Mouse (Mus musculus) heart, embryonic 16.5 days (tissue): ENCODE measurements around the gene Ehd4. TPM values are rescaled to one million over a fixed set of nuclear protein-coding genes. Genes with fewer than 3 reads are reported as not detected.

Experiments
- ATAC-seq: fragments of 200-750 bp; cut with Nextera tagmentation; replicated peaks from 2 replicates; pipeline ENCODE4 v1.8.0; 2017; ENCODE audit warnings: moderate number of reproducible peaks; ENCODE audit not compliant: insufficient read depth, low FRiP score; ENCODE audit errors: extremely low read depth
- H3K27ac ChIP-seq: fragments of 300-500 bp; sonication (generic); 2 replicates; pipeline ENCODE4 v1.5.1; 2014; ENCODE audit warnings: mild to moderate bottlenecking, low read length, control low read depth, moderate library complexity
- H3K27me3 ChIP-seq: fragments of 300-500 bp; sonication (generic); 2 replicates; pipeline ENCODE4 v1.6.1; 2014; ENCODE audit warnings: low read length, mixed read lengths; ENCODE audit not compliant: control insufficient read depth, insufficient read depth
- H3K36me3 ChIP-seq: fragments of 300-500 bp; sonication (generic); 2 replicates; pipeline ENCODE4 v1.6.1; 2014; ENCODE audit not compliant: control insufficient read depth, insufficient read depth
- H3K4me1 ChIP-seq: fragments of 300-500 bp; sonication (generic); 2 replicates; pipeline ENCODE4 v1.6.1; 2014; ENCODE audit warnings: low read length, mixed read lengths; ENCODE audit not compliant: control insufficient read depth, insufficient read depth
- H3K4me2 ChIP-seq: fragments of 300-500 bp; sonication (generic); 2 replicates; pipeline ENCODE4 v1.6.1; 2014; ENCODE audit warnings: low read depth, mild to moderate bottlenecking, control low read depth, low read length
- H3K4me3 ChIP-seq: fragments of 300-500 bp; sonication (generic); 2 replicates; pipeline ENCODE4 v1.5.1; 2014; ENCODE audit warnings: mild to moderate bottlenecking, control low read depth, low read length
- H3K9ac ChIP-seq: fragments of 300-500 bp; sonication (generic); 2 replicates; pipeline ENCODE4 v1.6.1; 2014; ENCODE audit warnings: low read length, control low read depth
- H3K9me3 ChIP-seq: fragments of 300-500 bp; sonication (generic); replicated peaks from 2 replicates; pipeline ENCODE4 v1.6.1; 2016; ENCODE audit warnings: low read length; ENCODE audit not compliant: control insufficient read depth
- WGBS: fragments of 180-500 bp; shearing (Covaris S2); extraction: QIAGEN DNeasy Blood & Tissue Kit; methylation state at CpG from one replicate; pipeline ENCODE4 v1.1.7; 2014; 5-methylcytosine and 5-hydroxymethylcytosine counted together
- polyA plus RNA-seq: library from polyadenylated mRNA; unstranded; fragments of >200 nt; fragmentation: Nextera tagmentation; extraction: Ambion mirVana; gene quantifications from 2 replicates; pipeline ENCODE4 v1.2.1, GENCODE M21; 2015

Ehd4 gene
- polyA plus RNA-seq, result 163 and 195 TPM in 2 replicates

DNA sequence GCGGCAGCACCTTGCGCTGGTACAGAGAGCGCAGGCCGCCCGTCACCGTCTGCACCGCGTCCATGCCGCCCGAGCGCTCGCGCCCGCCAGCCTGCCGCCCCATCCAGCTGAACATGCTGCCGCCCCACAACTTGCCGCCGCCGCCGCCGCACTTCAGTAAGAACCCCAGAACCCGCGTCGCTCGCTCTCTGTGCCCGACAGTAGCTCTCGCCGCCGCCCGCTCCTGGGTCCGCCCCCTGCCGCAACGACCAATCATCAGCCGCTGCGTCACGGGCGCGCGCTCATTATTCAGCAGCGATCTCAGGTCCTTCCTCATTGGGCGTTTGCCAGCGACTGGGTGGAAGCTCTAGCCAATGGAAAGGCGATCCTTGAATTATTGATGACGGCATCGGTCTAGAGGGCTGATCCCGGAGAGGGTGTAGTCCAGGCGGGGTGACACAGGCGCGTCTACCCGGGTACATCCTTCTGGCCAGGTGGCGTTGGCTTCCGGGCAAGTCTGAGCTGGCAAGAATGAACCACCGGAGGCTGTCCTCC, at the start of gene Ehd4:
Gene Ehd4 (minus strand): TSS at position 246 of the 534 bp plus-strand sequence.
- H3K4me2 ChIP-seq, result peak within 1 kb of the TSS; percentile 90
- no peaks in the 10 kb centered on the region for H3K27me3 ChIP-seq
- peak within 1 kb of the TSS; percentile 88 for H3K27ac ChIP-seq
- under 1% methylated on average over 53 of the region's 53 CpGs for WGBS
- peaks cover 8% of the 10 kb centered on the region; the same call in 1 of the 2 replicates for H3K36me3 ChIP-seq
- H3K9me3 ChIP-seq, result peaks cover 3% of the 10 kb centered on the region; the same call in 1 of the 2 replicates
- ATAC-seq, result peak; percentile 96
- peaks cover 22% of the 10 kb centered on the region for H3K4me1 ChIP-seq
- H3K9ac ChIP-seq, result peak within 1 kb of the TSS; percentile 93
- peak within 1 kb of the TSS; percentile 88 for H3K4me3 ChIP-seq

DNA sequence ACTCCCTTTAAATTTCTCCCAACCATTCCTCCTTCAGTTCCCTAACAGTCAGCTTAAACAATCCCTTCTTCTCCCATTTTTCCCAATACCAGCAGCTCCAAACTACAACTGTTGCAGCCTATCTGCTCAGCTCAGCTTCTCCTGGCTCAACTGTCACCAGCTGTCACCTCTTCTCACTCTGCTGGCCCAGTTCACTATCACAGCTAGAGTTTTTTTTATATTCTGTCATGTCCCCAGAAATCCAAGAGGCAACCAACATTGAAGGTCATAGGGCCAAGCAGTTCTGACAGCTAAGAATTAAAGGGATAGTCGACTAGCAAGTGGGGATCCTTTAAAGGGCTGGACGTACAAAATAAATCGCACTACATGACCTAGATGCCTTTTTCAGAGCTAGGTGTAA, 49.3 kb upstream of the Ehd4 start:
- H3K36me3 ChIP-seq, result no peaks in the 10 kb centered on the region
- H3K9me3 ChIP-seq, result no peaks in the 10 kb centered on the region
- H3K27ac ChIP-seq, result no peak overlapping the region
- WGBS, result 47% methylated on average over 3 of the region's 3 CpGs
- no peak overlapping the region for H3K4me3 ChIP-seq
- no peak overlapping the region for H3K9ac ChIP-seq
- H3K4me1 ChIP-seq, result no peaks in the 10 kb centered on the region; the same call in 1 of the 2 replicates
- ATAC-seq, result no peak; the same call in 1 of the 2 replicates
- no peaks in the 10 kb centered on the region for H3K27me3 ChIP-seq
- no peak overlapping the region for H3K4me2 ChIP-seq

DNA sequence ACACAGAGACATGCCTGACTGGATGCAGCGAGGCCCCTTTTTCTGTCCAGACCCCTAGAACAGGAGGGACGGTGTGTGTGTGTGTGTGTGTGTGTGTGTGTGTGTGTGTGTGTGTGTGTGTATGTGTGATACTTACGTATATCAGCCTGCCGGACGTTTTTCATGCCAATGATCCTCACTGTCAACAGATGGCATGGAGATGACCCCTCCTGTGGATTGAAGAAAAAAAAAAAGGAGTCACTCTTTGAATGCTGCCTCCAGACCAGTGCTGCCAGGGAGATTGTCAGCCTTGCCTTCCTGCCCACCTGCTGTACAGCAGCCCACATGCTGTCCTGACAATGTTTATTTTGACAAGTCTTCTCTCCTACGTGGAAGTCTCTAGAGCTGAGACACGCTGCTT, 45.7 kb upstream of the Ehd4 start:
- WGBS, result 62% methylated on average over 7 of the region's 7 CpGs
- H3K4me2 ChIP-seq, result no peak overlapping the region

DNA sequence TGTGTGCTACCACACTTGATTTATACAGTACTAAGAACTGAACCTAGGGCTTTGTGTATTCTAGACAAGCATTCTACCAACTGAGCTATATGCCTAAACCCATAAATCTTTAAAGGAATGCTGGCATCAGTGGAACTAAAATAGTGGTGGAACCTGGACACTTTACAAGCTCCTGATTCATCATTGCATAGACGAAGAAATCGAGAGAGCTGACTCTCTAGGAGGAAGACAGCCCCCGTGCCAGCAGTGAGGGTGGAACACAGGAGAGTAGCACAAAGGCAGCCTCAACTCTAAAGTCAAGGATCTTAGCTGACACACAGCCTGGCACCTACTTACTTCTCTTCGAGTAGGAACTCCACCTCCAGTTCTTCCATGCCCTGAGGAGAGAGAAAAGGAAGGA, 33.8 kb upstream of the Ehd4 start:
- H3K36me3 ChIP-seq, result no peaks in the 10 kb centered on the region
- no peaks in the 10 kb centered on the region for H3K27me3 ChIP-seq
- peaks cover 3% of the 10 kb centered on the region; the same call in 1 of the 2 replicates for H3K9me3 ChIP-seq
- H3K4me1 ChIP-seq, result no peaks in the 10 kb centered on the region
- H3K4me2 ChIP-seq, result no peak overlapping the region
- H3K4me3 ChIP-seq, result no peak overlapping the region
- 81% methylated on average over 4 of the region's 4 CpGs for WGBS
- no peak overlapping the region for H3K27ac ChIP-seq
- H3K9ac ChIP-seq, result no peak overlapping the region
- ATAC-seq, result no peak

More for the DNA sequence above, 45.7 kb upstream of the Ehd4 start:
- Histone ChIP-seq H3K9ac (no peak overlapping the region), H3K27ac (no peak overlapping the region), H3K9me3 (peaks cover 7% of the 10 kb centered on the region; the same call in 1 of the 2 replicates), H3K4me3 (no peak overlapping the region), H3K36me3 (no peaks in the 10 kb centered on the region), H3K27me3 (no peaks in the 10 kb centered on the region), H3K4me1 (no peaks in the 10 kb centered on the region; the same call in 1 of the 2 replicates)
- ATAC-seq, result no peak

DNA sequence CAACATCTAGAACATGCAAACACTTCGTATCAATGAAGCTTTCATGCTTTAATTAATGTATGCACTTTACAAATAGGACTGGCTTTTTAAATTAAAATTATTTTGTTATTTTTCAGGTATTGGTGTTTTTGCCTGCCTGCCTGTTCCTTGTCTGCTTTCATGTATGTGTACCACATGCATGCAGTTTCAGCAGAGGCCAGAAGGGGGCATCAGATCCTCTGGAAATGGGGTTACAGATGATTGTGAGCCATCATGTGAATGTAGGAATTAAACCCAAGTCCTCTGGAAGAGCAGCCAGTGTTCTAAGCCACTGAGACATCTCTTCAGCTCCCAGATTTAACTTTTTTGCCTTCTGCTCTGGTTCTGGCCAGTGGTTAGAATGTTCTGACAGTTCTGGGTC, 33.2 kb upstream of the Ehd4 start:
- no peak overlapping the region for H3K27ac ChIP-seq
- no peaks in the 10 kb centered on the region for H3K4me1 ChIP-seq
- H3K4me3 ChIP-seq, result no peak overlapping the region
- no peaks in the 10 kb centered on the region for H3K36me3 ChIP-seq
- no peaks in the 10 kb centered on the region for H3K27me3 ChIP-seq
- WGBS, result 89% methylated on average over 1 of the region's 1 CpGs
- H3K9me3 ChIP-seq, result peaks cover 3% of the 10 kb centered on the region; the same call in 1 of the 2 replicates
- no peak for ATAC-seq
- no peak overlapping the region for H3K9ac ChIP-seq
- H3K4me2 ChIP-seq, result no peak overlapping the region

DNA sequence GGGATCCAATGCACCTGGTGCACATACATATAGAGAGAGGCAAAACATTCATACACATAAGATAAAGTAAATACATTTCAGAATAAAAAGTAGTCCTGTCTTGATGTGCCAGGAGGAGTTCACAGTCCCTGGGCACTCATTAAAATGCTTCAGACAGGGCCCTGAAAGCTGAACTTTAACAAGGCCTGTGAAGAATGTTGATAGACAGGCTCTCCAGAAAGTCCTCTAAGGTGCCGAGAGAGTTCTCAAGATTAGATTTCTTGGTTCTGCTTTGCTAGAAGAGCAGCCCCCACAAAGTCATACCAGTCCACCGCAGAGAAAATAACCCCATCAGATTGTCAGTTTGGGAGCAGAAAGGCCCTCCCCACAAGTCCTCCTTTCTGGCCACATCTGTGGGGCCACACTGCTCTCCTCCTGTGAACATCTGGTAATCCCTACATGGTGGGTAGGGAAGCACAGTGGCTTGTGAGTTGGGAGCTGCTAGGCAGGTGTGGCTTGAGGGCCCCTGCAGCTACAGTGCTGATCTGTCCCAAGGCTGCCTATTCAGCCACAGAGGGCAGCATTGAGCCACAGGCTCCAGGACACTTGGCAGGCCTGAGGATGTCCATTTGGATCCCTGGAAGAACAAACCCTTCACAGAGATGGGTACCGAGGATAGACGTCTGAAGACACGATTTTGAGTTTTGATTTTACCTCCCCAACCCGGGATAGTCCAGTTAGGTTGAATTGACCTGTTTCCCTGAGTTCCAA, 31.3 kb upstream of the Ehd4 start:
- H3K4me3 ChIP-seq, result no peak overlapping the region
- H3K36me3 ChIP-seq, result no peaks in the 10 kb centered on the region
- H3K27me3 ChIP-seq, result no peaks in the 10 kb centered on the region
- H3K4me2 ChIP-seq, result no peak overlapping the region
- H3K9me3 ChIP-seq, result peaks cover 3% of the 10 kb centered on the region; the same call in 1 of the 2 replicates
- no peak overlapping the region for H3K27ac ChIP-seq
- H3K9ac ChIP-seq, result no peak overlapping the region
- 62% methylated on average over 6 of the region's 6 CpGs for WGBS
- ATAC-seq, result no peak
- H3K4me1 ChIP-seq, result no peaks in the 10 kb centered on the region

DNA sequence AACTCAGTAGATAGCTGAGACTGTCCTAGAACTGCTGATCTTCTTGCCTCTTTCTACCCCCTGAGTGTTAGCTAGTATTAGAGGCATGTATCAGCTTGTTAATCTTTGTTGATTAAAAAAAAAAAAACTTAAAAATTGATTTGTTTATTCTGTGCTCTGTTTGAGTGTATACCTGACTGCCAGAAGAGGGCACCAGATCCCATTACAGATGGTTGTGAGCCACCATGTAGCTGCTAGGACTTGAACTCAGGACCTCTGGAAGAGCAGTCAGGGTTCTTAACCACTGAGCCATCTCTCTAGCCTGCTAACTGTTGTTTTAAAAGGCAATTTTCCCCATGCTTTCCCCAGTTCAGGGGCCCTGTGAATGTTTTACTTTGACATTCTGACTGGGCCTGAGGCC, 24.5 kb upstream of the Ehd4 start:
- no peak overlapping the region for H3K9ac ChIP-seq
- no peaks in the 10 kb centered on the region for H3K9me3 ChIP-seq
- H3K27me3 ChIP-seq, result no peaks in the 10 kb centered on the region
- ATAC-seq, result no peak
- no peaks in the 10 kb centered on the region for H3K4me1 ChIP-seq
- no peak overlapping the region for H3K4me2 ChIP-seq
- no peaks in the 10 kb centered on the region for H3K36me3 ChIP-seq
- no peak overlapping the region for H3K4me3 ChIP-seq
- no peak overlapping the region for H3K27ac ChIP-seq

DNA sequence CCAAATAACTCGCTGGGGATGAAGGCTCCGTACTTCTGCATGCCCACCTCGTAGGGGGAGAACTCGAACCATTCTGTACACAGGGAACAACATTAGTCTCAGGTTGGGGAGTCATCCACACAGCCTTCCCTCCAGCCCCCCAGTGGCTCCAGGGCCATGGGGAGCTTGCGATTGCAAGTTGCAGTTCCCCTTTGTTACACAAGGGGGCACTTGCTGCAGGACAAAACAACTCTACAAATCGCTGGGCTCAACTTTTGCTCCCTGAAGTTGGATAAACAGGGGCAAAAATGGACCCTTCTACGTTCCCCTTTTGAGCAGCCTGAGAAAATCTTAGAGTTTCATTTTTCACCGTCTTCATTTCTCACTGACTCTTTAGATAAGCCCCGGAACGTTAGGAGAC, 19.3 kb upstream of the Ehd4 start:
- WGBS, result 17% methylated on average over 10 of the region's 10 CpGs
- no peaks in the 10 kb centered on the region for H3K36me3 ChIP-seq
- no peaks in the 10 kb centered on the region for H3K4me1 ChIP-seq
- no peaks in the 10 kb centered on the region for H3K9me3 ChIP-seq
- no peak overlapping the region for H3K9ac ChIP-seq
- no peak overlapping the region for H3K27ac ChIP-seq
- H3K27me3 ChIP-seq, result no peaks in the 10 kb centered on the region
- H3K4me3 ChIP-seq, result no peak overlapping the region
- peak overlapping the region; percentile 29; the same call in 1 of the 2 replicates for H3K4me2 ChIP-seq
- no peak for ATAC-seq

DNA sequence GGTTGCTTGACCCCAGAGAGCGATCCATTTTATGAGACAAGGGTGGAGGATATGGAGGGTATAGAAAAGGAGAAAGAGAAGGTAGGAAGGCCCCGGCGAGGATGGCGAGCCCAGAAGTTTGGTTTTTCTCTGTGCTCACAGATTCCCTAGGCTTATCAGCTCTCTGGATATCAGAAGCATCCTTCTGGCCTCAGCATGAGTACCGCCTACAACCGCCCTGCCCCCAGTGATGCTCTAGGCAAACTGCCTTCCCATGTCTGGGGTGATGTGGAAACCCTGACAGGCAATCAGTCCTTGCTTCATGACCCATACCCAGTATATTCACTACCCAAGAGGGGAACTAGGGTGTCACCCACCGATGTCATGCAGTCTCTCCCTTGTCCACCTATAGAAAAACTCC, 17.0 kb upstream of the Ehd4 start:
- no peak overlapping the region for H3K4me2 ChIP-seq
- H3K9ac ChIP-seq, result no peak overlapping the region
- H3K27ac ChIP-seq, result no peak overlapping the region
- H3K4me1 ChIP-seq, result no peaks in the 10 kb centered on the region; the same call in 1 of the 2 replicates
- ATAC-seq, result no peak
- no peaks in the 10 kb centered on the region for H3K9me3 ChIP-seq
- no peak overlapping the region for H3K4me3 ChIP-seq
- no peaks in the 10 kb centered on the region for H3K36me3 ChIP-seq
- no peaks in the 10 kb centered on the region for H3K27me3 ChIP-seq
- 69% methylated on average over 7 of the region's 7 CpGs for WGBS
